Mouse (Mus musculus): Measurements from ENCODE around the gene Polr3a.

DNA sequence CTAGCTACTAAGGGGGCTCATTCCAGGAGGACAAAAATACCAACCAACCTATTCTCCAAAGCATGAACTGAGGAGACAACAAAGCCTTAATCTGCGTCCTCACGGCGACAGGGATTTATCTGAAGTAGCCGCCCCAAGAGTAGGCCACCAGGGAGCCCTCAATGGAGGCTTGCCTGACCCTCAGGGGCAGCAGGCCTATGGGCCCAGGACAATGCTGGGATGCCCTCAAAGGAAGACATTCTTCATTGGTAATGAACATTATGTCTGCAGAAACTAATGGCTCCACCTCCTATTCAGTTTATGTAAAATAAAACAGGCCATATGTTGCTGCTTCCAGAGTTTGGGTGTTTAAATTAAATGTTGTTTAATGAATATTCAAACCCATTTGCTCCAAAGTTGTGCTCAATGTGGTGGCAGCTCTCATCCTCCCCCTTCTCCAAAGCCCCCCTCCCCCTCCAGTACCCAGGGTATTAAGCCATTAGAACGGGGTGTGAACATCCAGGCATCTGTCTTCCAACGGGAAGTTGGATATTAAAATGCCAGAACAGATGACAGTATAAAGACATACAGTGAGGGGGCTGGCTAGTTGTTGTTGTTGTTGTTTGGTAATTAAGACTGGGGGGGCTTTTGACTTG, 25.8 kb upstream of the Polr3a start:
- no peak for TF ChIP-seq CTCF (IDR thresholded peaks at IDR 0.05; ENCODE audit: borderline replicate concordance, extremely low read depth, insufficient read depth, insufficient read length)
- no peak for TF ChIP-seq POLR2A (IDR thresholded peaks at IDR 0.05; ENCODE audit: borderline replicate concordance, extremely low read depth, insufficient read depth, insufficient read length, poor library complexity, severe bottlenecking)

Measured in brain, embryonic 14.5 days (tissue).